Mouse (Mus musculus) myocyte (in vitro differentiated cells): ENCODE results near the gene Zbtb20. TPM values are rescaled to one million over a fixed set of nuclear protein-coding genes. Genes with fewer than 3 reads are reported as not detected.

Source experiments
- H3K27me3 ChIP-seq: one replicate; pipeline ENCODE4 v1.6.1; 2011; ENCODE audit not compliant: control insufficient read depth, insufficient read depth, insufficient read length
- H3K36me3 ChIP-seq: one replicate; pipeline ENCODE4 v1.6.1; 2011; ENCODE audit not compliant: control insufficient read depth, insufficient read depth
- H3K4me2 ChIP-seq: one replicate; pipeline ENCODE4 v1.6.1; 2011; ENCODE audit warnings: low read depth, control low read depth
- H3K4me3 ChIP-seq: one replicate; pipeline ENCODE4 v1.5.1; 2011; ENCODE audit warnings: mild to moderate bottlenecking, control low read depth, moderate library complexity
- H3K79me2 ChIP-seq: one replicate; pipeline ENCODE4 v1.6.1; 2011; ENCODE audit not compliant: control insufficient read depth, insufficient read depth
- H3ac ChIP-seq: one replicate; pipeline ENCODE4 v1.6.1; 2011; ENCODE audit not compliant: control insufficient read depth, insufficient read length
- CEBPB ChIP-seq: IDR thresholded peaks from 2 replicates; pipeline ENCODE4 v1.6.1; 2011; ENCODE audit warnings: mild to moderate bottlenecking, moderate library complexity; ENCODE audit not compliant: poor library complexity, insufficient read depth, severe bottlenecking
- E2F4 ChIP-seq: IDR thresholded peaks from one replicate; pipeline ENCODE4 v1.6.1; 2011; ENCODE audit warnings: mild to moderate bottlenecking, control low read depth, moderate library complexity; ENCODE audit not compliant: insufficient read depth
- MAX ChIP-seq: IDR thresholded peaks from one replicate; pipeline ENCODE4 v1.6.1; 2011; ENCODE audit warnings: low read depth, mild to moderate bottlenecking, control low read depth
- MYOD1 ChIP-seq, 3 experiments: IDR thresholded peaks; one replicate each; pipeline ENCODE4 v1.6.1; 2011; ENCODE audit warnings: control low read depth in 2 of 3, low read depth in 2 of 3, mild to moderate bottlenecking in 2 of 3, moderate library complexity in 1 of 3; ENCODE audit not compliant: insufficient read length in 2 of 3, control insufficient read depth in 1 of 3
- MYOG ChIP-seq, 3 experiments: IDR thresholded peaks; one replicate each; pipeline ENCODE4 v1.6.1; 2011; ENCODE audit warnings: control low read depth in 2 of 3, low read depth in 2 of 3, mild to moderate bottlenecking in 2 of 3; ENCODE audit not compliant: insufficient read length in 2 of 3, control insufficient read depth in 1 of 3, insufficient read depth in 1 of 3
- POLR2A ChIP-seq: IDR thresholded peaks from one replicate; pipeline ENCODE4 v1.6.1; 2011; ENCODE audit warnings: low read depth, mild to moderate bottlenecking, control low read depth, moderate library complexity; ENCODE audit not compliant: insufficient read length
- POLR2AphosphoS2 ChIP-seq: IDR thresholded peaks from one replicate; pipeline ENCODE4 v1.6.1; 2011; ENCODE audit warnings: low read depth, control low read depth; ENCODE audit not compliant: insufficient read length
- REST ChIP-seq: IDR thresholded peaks from one replicate; pipeline ENCODE4 v1.6.1; 2011; ENCODE audit warnings: mild to moderate bottlenecking, control low read depth, moderate library complexity; ENCODE audit not compliant: insufficient read depth, insufficient read length
- SRF ChIP-seq: IDR thresholded peaks from one replicate; pipeline ENCODE4 v1.6.1; 2011; ENCODE audit warnings: low read depth; ENCODE audit not compliant: control insufficient read depth, insufficient read length
- TCF12 ChIP-seq: IDR thresholded peaks from one replicate; pipeline ENCODE4 v1.6.1; 2011; ENCODE audit warnings: mild to moderate bottlenecking, control low read depth; ENCODE audit not compliant: poor library complexity, insufficient read depth, severe bottlenecking
- TCF3 ChIP-seq: IDR thresholded peaks from one replicate; pipeline ENCODE4 v1.6.1; 2011; ENCODE audit warnings: low read depth, control low read depth; ENCODE audit not compliant: insufficient read length
- USF1 ChIP-seq: IDR thresholded peaks from one replicate; pipeline ENCODE4 v1.6.1; 2011; ENCODE audit warnings: low read depth, mild to moderate bottlenecking, control low read depth, moderate library complexity
- polyA plus RNA-seq: library from polyadenylated mRNA; unstranded; fragments of >200 nt; fragmentation: generic; extraction: Trizol; gene quantifications from one replicate; pipeline ENCODE4 v1.2.1, GENCODE M21; 2012; ENCODE audit warnings: missing spikeins

Zbtb20 gene
- polyA plus RNA-seq, 1 experiment: 5.0 TPM

DNA sequence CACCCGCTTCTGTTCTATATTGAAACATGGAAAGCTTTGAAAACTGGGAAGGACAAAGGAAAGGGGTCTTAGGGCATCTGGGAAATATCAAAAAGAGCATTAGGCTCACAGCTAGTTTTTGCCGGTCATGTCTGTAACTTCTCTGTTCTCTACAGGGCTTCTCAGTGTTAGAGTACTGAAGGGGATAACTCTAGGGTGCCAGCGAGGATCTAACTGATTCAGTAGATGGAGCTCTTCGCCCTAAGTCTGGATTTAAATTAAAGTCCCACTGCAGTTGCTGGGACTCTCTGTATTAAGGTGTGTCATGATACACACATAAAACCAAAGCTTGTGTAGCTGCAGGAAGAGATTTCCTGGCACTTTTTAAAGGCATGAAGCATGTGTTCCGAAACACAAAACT is 634.8 kb downstream of the Zbtb20 start:
- Histone ChIP-seq H3K27me3 (no peaks in the 10 kb centered on the region), H3ac (no peak overlapping the region), H3K4me3 (no peak overlapping the region), H3K36me3 (no peaks in the 10 kb centered on the region), H3K79me2 (peaks cover 35% of the 10 kb centered on the region), H3K4me2 (no peak overlapping the region)
- TF ChIP-seq SRF (no peak), MYOG (IDR thresholded peaks at IDR 0.05; ENCODE audit: control insufficient read depth in 1 of 3, insufficient read depth in 1 of 3, insufficient read length in 2 of 3, low read depth in 2 of 3) (no peak), MYOD1 (IDR thresholded peaks at IDR 0.05; ENCODE audit: control insufficient read depth in 1 of 3, insufficient read length in 2 of 3, low read depth in 2 of 3) (no peak), CEBPB (no peak), USF1 (no peak), REST (no peak), MAX (no peak), TCF3 (no peak), POLR2A (no peak)

DNA sequence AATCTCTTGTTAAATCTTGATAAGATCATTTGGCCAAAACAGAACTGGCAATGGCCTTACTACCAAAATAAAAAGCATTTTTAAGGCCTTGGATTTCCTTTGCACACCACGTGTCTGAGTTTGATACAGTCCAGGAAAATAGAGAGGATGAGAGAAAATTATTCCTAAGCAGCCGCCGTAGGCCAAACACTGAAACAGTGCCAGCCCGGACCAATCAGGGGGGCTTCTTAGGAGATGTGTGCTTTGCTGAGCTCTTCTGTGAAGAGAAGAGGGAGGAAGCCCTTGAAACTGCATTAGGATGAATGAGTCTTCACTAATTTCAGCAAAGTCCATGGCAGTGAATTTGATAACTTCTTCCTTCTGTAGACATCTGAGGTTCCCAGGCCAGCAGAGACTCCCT is 635.9 kb downstream of the Zbtb20 start:
- H3K36me3 ChIP-seq: no peaks in the 10 kb centered on the region
- H3K79me2 ChIP-seq: peaks cover 34% of the 10 kb centered on the region
- H3K4me2 ChIP-seq: no peak overlapping the region
- no peak overlapping the region for H3K4me3 ChIP-seq
- no peak overlapping the region for H3ac ChIP-seq
- TF ChIP-seq CEBPB (no peak), TCF12 (no peak), MYOG (IDR thresholded peaks at IDR 0.05; ENCODE audit: control insufficient read depth in 1 of 3, insufficient read depth in 1 of 3, insufficient read length in 2 of 3, low read depth in 2 of 3) (no peak), E2F4 (no peak), SRF (no peak), MAX (no peak), USF1 (no peak), REST (no peak)
- H3K27me3 ChIP-seq: no peaks in the 10 kb centered on the region

DNA sequence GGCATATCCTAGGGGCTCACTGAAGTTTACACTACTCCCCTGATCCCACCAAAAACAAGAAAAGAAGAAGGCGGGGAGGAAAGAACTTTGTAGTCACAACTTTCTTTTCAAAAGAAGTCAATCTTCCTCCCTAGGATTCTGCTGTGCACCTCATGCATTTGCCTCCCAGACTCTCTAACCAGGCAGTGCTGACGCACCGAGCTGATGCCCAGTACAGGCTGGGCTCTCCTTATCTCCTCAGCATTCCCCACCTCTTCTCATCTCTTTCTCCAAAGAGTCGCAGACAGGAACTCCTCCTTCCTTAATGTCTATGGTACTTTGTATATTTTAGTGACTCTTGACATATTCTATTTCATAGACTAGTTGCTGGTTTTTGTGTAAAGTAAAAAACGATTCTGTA is 638.3 kb downstream of the Zbtb20 start:
- H3K36me3 ChIP-seq: no peaks in the 10 kb centered on the region
- H3K4me3 ChIP-seq: no peak overlapping the region
- TF ChIP-seq TCF3: no peak
- TF ChIP-seq MAX: no peak
- no peak for TF ChIP-seq MYOG (IDR thresholded peaks at IDR 0.05; ENCODE audit: control insufficient read depth in 1 of 3, insufficient read depth in 1 of 3, insufficient read length in 2 of 3, low read depth in 2 of 3)
- no peak for TF ChIP-seq SRF
- no peak for TF ChIP-seq USF1
- TF ChIP-seq TCF12: no peak
- H3ac ChIP-seq: no peak overlapping the region
- H3K4me2 ChIP-seq: no peak overlapping the region
- H3K27me3 ChIP-seq: no peaks in the 10 kb centered on the region
- peaks cover 19% of the 10 kb centered on the region for H3K79me2 ChIP-seq

DNA sequence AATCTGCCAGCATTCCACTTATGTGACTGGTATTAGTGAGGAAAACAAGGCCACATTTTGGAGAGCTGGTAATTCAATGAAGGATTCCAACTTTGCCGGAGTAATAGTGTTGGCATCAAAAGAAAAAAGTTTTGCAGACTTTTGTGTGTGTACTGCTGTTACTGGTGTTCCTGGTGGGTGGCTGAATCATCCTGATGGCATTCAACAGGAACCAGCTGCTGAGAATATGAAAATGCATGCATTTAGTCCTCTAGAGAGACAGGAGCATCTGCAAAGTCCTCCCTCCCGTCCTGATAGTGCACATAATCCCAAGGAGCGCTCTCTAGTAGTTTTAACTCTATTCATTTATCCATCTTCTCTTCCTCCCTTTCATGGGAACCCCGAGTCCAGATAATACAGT is 639.9 kb downstream of the Zbtb20 start:
- no peak overlapping the region for H3K4me3 ChIP-seq
- TF ChIP-seq MYOD1 (IDR thresholded peaks at IDR 0.05; ENCODE audit: control insufficient read depth in 1 of 3, insufficient read length in 2 of 3, low read depth in 2 of 3): peak in 2 of 3 experiments; percentile 77 to 83
- no peak for TF ChIP-seq CEBPB
- no peak for TF ChIP-seq MAX
- H3K79me2 ChIP-seq: peaks cover 9% of the 10 kb centered on the region
- no peaks in the 10 kb centered on the region for H3K27me3 ChIP-seq
- H3K4me2 ChIP-seq: peak overlapping the region; percentile 77
- H3K36me3 ChIP-seq: no peaks in the 10 kb centered on the region
- no peak overlapping the region for H3ac ChIP-seq

DNA sequence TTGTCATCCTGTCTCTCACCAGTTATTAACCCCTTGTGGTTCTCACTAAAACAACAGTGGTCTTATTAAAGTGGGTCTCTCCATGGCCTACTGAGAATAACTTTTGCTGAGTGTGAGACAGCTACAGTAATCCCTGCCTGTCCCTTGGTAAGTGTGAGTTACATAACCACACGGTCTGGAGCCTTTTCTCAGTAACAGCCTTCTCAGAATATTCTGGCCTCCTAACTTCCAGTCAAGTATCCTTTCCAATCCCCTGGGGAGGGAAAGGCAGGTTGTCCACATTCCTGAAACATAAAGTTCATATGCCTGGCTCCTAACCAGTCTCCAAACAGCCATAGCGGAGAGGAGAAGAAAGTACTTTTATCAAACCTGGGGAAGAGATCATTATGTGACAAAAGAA is 644.6 kb downstream of the Zbtb20 start:
- H3ac ChIP-seq: no peak overlapping the region
- H3K4me3 ChIP-seq: no peak overlapping the region
- no peak overlapping the region for H3K4me2 ChIP-seq
- peaks cover 5% of the 10 kb centered on the region for H3K79me2 ChIP-seq
- no peaks in the 10 kb centered on the region for H3K27me3 ChIP-seq
- TF ChIP-seq REST (no peak), TCF3 (no peak), MYOD1 (IDR thresholded peaks at IDR 0.05; ENCODE audit: control insufficient read depth in 1 of 3, insufficient read length in 2 of 3, low read depth in 2 of 3) (no peak), MYOG (IDR thresholded peaks at IDR 0.05; ENCODE audit: control insufficient read depth in 1 of 3, insufficient read depth in 1 of 3, insufficient read length in 2 of 3, low read depth in 2 of 3) (no peak), CEBPB (no peak), USF1 (no peak), POLR2AphosphoS2 (no peak), E2F4 (no peak), POLR2A (no peak), TCF12 (no peak), MAX (no peak), SRF (no peak)
- no peaks in the 10 kb centered on the region for H3K36me3 ChIP-seq

DNA sequence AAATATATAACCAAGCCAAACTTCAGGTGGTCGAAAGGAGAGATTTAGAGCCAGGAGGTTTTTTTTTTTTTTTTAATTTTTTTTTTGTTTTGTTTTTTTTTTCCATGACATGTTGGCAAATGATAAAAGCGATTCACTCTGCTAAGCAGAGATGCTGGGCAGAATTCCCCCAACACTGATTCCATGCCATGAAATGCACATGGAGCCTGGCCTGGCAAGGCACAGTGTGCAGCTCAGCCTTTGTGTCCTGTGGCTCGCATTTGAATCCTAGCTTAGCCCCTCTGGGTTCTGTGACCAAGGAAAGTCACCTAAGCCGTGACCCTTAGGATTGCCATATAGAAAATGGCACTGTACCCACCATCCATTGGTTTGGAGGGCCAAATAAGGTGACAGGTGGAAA is 646.8 kb downstream of the Zbtb20 start:
- peaks cover 5% of the 10 kb centered on the region for H3K79me2 ChIP-seq
- no peak overlapping the region for H3ac ChIP-seq
- H3K4me2 ChIP-seq: no peak overlapping the region
- no peak overlapping the region for H3K4me3 ChIP-seq
- H3K27me3 ChIP-seq: no peaks in the 10 kb centered on the region
- no peaks in the 10 kb centered on the region for H3K36me3 ChIP-seq
- TF ChIP-seq MYOG (IDR thresholded peaks at IDR 0.05; ENCODE audit: control insufficient read depth in 1 of 3, insufficient read depth in 1 of 3, insufficient read length in 2 of 3, low read depth in 2 of 3) (no peak), POLR2A (no peak)
